Mouse (Mus musculus) left cerebral cortex, adult 2 months (tissue): Measurements from ENCODE around the gene Wdr18. TPM values are rescaled to one million over a fixed set of nuclear protein-coding genes. Genes with fewer than 3 reads are reported as not detected.

Experiments
- DNase-seq, 2 experiments: peaks; one replicate each; pipeline ENCODE4 v3.0.0; 2021 to 2022; ENCODE audit warnings: low spot score in 2 of 2, mixed read lengths in 1 of 2; ENCODE audit errors: extremely low spot score in 1 of 2
- H3K27ac ChIP-seq: fragments of 200-600 bp; 2 replicates; pipeline ENCODE4 v1.8.1; 2022
- H3K4me3 ChIP-seq: fragments of 200-600 bp; 2 replicates; pipeline ENCODE4 v1.8.1; 2022
- CTCF ChIP-seq: fragments of 200-600 bp; IDR thresholded peaks from 2 replicates; pipeline ENCODE4 v1.8.1; 2022; ENCODE audit warnings: antibody characterized with exemption, mild to moderate bottlenecking, moderate library complexity
- intact Hi-C: fragments of 180-260 bp; cut with DNase I; formaldehyde crosslinking; loops from one replicate; pipeline ENCODE4 v1.15.1; 2025
- total RNA-seq, 2 experiments: library from RNA; stranded (reverse); gene quantifications; 2 replicates each; pipeline ENCODE4 v1.2.3; 2021

Wdr18 gene
- total RNA-seq, 2 experiments from 2014 or later: 45.4 to 49.4 TPM

DNA sequence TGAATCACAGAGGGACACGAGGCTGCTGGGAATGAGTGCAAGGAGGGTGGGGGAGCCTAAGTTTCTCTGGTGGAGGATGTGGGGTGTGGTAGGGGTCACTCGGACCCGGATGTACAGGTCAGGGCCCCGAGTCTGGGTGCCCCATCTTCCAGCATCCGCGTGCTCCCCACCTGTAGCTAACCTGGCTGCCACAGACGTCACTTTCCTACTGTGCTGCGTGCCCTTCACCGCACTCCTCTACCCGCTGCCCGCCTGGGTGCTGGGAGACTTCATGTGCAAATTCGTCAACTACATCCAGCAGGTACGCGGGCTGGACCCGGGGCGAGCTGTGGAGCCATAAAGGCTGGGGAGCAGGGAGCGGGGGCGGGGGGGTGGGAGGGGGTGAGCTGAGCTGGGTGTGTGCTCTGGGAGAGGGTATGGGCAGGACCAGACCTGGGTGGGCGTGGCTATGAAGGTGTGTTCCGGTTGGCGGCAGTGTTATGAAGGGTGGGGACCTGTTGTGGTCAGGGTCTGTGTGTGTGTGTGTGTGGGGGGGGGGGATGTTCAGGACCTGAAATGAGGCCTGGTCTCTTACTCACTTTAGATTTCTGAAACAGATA lies 40.6 kb upstream of the Wdr18 start:
- H3K27ac ChIP-seq: no peak overlapping the region

DNA sequence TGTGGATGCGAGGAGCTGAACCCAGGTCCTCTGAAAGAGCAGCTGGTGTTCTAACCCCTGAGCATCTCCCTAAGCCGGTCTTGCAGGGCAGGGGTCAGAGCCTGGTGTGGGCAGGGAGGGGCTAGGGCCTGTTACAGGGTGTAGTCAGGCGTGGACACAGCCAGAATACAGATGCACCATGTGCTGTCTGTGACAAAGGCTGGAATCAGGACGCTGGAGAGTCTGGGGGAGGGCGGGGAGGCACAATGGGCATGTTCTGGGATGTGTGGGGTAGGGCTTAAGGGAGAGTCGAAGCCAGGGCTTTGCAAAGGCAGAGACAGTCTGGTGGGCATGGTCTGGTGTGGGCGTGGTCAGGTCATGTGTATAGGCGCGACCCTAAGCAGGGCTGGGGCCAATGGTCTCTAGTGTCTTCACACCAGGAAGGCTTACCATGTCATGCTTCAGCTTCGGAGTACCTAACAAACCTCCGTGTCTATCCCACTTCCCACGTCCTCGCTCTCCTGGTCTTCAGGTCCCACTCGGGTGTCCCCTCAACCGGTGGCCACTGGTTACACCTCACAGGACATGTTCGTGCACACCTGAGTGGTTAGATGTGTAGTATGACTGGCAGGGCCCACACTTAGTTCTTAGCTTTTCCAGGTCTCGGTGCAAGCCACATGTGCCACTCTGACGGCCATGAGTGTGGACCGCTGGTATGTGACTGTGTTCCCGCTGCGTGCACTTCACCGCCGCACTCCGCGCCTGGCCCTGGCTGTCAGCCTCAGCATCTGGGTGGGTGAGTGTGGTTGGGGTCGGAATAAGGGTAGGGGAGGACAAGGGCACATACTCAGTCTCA lies 39.7 kb upstream of the Wdr18 start:
- no peak overlapping the region for H3K27ac ChIP-seq
- intact Hi-C loops: no loop called here
- H3K4me3 ChIP-seq: no peak overlapping the region
- no peak for DNase-seq
- no peak for TF ChIP-seq CTCF

More for the DNA sequence above, 40.6 kb upstream of the Wdr18 start:
- intact Hi-C loops: no loop called here
- peak overlapping the region; percentile 5; the same call in 1 of the 2 replicates for H3K4me3 ChIP-seq
- DNase-seq: no peak
- no peak for TF ChIP-seq CTCF

DNA sequence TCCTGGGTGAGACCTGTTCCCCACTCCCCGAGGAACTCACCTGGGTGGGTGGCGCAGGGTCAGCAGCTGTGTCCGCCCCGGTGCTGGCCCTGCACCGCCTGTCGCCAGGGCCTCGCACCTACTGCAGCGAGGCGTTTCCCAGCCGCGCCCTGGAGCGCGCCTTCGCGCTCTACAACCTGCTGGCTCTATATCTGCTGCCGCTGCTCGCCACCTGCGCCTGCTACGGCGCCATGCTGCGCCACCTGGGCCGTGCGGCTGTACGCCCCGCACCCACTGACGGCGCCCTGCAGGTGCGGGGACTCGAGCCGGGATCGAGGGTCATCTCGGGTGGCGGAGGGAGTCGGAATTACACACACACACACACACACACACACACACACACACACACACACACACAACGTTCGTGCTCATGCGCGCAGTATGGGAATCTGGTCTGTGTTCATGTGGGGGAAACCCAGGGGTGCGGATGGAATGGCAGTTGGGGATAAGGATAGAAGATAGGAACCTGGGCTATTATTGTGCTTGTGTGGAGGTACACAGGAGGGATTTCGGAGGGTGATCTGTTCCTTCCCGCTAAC lies 38.9 kb upstream of the Wdr18 start, which contains the start of gene R3hdm4:
Gene R3hdm4, minus strand, starts transcription at position 251 of the 578 bp plus-strand sequence.
- Histone ChIP-seq H3K27ac (no peak within 1 kb of the TSS), H3K4me3 (peak within 1 kb of the TSS; percentile 11; the same call in 1 of the 2 replicates)
- DNase-seq: no peak
- intact Hi-C loops: no loop called here
- TF ChIP-seq CTCF: no peak

DNA sequence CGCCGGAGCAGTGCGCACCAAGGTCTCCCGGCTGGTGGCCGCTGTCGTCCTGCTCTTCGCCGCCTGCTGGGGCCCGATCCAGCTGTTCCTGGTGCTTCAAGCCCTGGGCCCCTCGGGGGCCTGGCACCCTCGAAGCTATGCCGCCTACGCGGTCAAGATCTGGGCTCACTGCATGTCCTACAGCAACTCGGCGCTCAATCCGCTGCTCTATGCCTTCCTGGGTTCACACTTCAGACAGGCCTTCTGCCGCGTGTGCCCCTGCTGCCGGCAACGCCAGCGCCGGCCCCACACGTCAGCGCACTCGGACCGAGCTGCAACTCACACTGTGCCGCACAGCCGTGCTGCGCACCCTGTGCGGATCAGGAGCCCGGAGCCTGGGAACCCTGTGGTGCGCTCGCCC lies 38.4 kb upstream of the Wdr18 start:
- TF ChIP-seq CTCF: no peak
- no peak for DNase-seq
- H3K27ac ChIP-seq: no peak overlapping the region
- peak overlapping the region; percentile 4; the same call in 1 of the 2 replicates for H3K4me3 ChIP-seq
- intact Hi-C loops: no loop called here

DNA sequence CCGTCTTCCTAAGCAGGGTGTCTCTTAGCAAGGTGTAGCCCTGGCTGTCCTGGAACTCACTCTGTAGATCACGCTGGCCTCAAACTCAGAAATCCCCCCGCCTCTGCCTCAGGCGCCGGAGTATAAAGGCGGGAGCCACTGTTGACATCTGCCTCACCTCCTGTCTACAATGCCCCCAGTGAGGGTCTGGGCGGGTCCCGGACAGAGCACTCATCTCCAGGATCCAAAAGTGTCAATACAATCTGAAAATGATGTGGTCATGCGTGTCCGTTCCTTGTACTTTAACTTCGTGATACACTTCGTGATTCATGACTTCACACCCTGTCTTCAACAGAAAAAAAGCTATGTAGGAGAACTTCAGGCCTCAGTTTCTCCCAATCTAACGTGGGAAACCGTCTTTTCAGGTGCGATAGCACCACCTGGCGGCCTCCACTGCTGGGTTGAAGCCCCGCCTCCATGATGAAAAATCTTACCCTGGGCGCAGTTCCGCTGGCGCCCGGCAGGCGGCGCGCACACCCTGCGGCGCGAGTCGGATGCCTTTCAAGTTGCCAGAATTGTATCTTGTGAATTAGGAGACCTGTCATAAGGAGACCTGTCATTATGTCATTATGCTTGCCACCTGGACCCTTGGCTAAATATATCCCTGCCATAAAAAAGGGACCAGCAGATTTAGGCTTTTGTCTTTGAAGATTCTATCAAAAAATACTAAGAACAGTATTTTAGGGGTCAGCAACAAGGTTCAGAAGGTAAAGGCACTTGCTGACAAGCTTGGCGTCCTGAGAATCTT lies 34.8 kb upstream of the Wdr18 start:
- peak; percentile 91 to 97 for DNase-seq
- intact Hi-C loops: loop anchor here (1.0 to 2.0 kb wide), 3 partner anchors 32 to 90 kb away; no protein-coding TSS in a partner anchor
- no peak; the same call in none of the 2 replicates for TF ChIP-seq CTCF
- Histone ChIP-seq H3K27ac (no peak overlapping the region), H3K4me3 (no peak overlapping the region)

DNA sequence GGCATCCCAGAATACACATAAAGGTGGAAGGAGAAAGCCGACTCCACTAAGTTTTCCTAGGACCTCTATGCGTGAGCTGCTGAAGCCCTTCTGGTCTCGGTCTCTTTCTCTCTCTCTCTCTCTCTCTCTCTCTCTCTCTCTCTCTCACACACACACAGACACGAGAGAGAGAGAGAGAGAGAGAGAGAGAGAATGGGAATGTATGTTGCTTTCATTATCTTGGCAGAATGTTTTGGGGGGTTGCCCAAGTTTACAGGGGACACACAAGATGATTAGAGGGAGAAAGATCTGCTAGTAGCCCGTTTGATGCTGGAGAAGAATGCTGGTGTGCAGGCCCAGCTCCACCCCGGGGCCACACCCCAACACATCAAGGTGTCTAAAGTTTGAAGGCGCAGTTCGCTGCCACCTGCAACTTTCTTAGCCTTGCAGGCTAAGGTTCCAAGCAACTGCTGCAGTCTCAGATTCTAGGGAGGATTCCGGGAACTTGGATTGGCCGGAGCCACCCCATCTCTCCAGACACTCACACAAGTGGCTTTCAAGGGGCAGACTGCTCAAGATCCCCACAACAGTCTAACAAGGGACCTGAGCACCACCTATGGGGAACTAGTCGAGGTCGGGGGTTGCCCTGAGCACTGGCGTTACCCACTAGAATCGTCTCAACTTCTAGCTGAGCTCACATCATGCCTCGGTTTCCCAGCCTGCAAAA lies 34.0 kb upstream of the Wdr18 start:
- no peak for DNase-seq
- intact Hi-C loops: loop anchor here (1.0 to 2.0 kb wide), 3 partner anchors 32 to 91 kb away; no protein-coding TSS in a partner anchor

DNA sequence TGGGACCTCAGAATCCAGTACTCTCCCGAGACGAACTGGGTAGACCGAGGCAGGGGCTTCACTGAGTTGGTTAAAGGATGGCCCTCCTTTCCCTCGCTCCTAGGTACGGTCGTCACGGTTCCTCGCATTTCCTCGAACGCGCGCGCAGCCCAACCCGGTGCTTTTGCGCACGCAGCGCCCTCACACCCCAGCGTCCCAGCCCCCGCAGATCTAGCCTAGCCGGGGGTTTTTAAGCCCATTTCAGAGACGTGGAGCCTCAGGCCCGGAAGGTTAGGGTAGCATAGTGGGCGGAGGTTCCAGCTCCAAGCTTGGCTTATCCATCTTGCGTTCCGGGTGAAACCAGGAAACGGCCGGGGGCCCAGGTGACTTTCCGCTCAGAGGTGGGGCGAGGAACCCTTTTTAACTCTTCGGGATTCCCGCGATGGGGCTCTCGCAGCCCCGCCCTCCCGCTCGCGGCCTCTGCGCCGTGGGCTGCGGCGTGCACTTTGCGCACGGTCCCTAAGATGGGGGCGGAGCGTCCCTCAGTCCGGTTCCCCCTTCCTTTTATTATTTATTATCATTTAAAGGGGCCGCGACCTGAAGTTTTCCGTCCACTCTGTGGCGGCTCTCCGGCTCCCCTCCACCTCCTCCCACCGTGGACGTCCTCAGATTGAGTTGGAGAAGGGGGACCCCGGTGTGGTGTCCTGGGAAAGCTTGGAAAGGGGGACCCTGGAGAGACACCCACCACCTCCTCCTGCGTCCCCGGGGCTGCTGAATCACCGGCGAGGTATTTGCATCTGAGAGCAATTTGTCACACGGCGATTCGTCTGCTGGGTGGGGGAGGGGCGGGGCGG lies 33.2 kb upstream of the Wdr18 start, which contains the start of gene Arid3a:
Gene Arid3a, plus strand, starts transcription at position 553 of the 833 bp plus-strand sequence.
- Histone ChIP-seq H3K27ac (peak within 1 kb of the TSS; percentile 95), H3K4me3 (peak within 1 kb of the TSS; percentile 79)
- no peak for TF ChIP-seq CTCF
- intact Hi-C loops: no loop called here
- DNase-seq: peak; percentile 86 to 88

More for the DNA sequence above, 34.0 kb upstream of the Wdr18 start:
- Histone ChIP-seq H3K27ac (peak overlapping the region; percentile 95), H3K4me3 (peak overlapping the region; percentile 79)
- no peak for TF ChIP-seq CTCF

DNA sequence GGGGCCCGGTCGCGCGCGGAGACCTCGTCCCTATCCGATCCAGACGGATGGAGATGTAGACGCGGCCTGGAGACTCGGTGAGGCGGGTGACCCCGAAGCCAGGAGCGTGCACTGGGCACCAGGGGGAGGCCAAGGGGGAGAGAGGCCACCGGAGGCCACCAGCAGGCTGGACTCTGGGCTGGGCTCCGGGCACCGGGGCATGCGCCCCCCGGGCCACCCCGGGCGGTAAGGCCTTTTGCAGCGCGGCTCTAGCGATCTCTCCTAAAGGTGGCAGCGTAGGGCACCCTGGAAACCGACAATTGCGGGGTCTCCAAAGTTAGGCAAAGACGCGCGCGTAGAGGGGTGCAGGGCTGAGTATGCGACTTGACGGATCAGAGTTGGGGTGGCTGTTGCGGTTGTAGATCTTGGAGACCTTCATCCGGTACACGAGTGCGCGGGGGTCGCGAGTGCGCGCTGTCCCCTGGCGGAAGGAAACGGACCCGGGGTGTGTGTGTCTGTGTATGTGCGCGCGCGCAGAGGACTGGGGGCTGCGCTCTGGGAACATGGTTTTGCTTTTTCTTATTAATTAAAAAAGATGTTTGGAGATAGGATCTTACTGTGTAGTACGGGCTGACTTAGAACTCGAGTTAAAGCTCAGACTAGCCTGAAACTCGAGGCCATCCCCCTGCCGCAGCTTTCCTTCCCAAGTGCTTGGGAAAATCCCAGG lies 32.5 kb upstream of the Wdr18 start:
- peak overlapping the region; percentile 79 for H3K4me3 ChIP-seq
- H3K27ac ChIP-seq: peak overlapping the region; percentile 95
- DNase-seq: peak; percentile 49 to 52
- peak; percentile 31 for TF ChIP-seq CTCF
- intact Hi-C loops: no loop called here

DNA sequence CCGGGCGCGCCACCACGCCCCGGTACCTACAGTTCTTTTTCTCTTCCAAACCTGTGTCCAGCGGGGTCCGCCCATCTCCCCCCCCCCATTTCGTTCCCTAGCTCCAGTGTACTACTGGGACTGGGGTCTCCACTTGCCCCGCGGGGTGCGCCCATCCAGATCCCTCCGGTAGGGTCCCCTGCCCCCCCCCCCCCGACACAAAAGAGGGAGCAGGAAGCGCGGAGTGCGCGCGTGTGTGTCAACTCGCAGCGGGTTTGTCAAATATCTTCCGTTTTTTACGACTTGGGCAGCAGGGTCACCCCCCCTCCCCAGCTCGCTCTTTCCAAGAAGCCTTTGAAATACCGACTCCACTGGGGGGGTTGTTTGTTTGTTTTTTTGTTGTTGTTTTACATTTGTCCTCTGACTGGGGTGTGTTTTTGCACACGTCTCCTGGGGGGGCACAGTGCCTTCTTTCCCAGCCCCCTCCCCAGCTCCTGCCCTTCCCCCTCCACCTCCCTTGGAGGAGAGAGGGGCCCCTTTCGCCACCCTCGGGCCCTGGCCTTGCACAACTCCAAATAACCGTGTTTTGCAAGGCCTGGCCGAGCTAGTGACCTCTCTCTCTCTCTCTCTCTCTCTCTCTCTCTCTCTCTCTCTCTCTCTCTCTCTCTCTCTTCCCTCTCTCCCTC lies 31.8 kb upstream of the Wdr18 start:
- Histone ChIP-seq H3K4me3 (peak overlapping the region; percentile 79), H3K27ac (peak overlapping the region; percentile 95)
- no peak for TF ChIP-seq CTCF
- intact Hi-C loops: no loop called here
- no peak for DNase-seq
